Mouse (Mus musculus) testis, adult 2 months (tissue): Measurements from ENCODE around the gene Ttc39b. TPM values are rescaled to one million over a fixed set of nuclear protein-coding genes. Genes with fewer than 3 reads are reported as not detected.
A peak's percentile ranks its signal among the peaks of the same experiment; 100 is the strongest.

ENCODE experiments used
- H3K27ac ChIP-seq: fragments of 200-500 bp; 2 replicates; pipeline ENCODE4 v1.5.1; 2012; ENCODE audit warnings: low read depth, low read length; ENCODE audit not compliant: control insufficient read depth, insufficient read depth
- H3K27me3 ChIP-seq: fragments of 200-500 bp; 2 replicates; pipeline ENCODE4 v1.6.1; 2012; ENCODE audit warnings: mild to moderate bottlenecking, low read length, moderate library complexity; ENCODE audit not compliant: control insufficient read depth, insufficient read depth
- H3K36me3 ChIP-seq: fragments of 200-500 bp; 2 replicates; pipeline ENCODE4 v1.6.1; 2012; ENCODE audit warnings: mild to moderate bottlenecking, low read length; ENCODE audit not compliant: control insufficient read depth, insufficient read depth
- H3K4me1 ChIP-seq: fragments of 200-500 bp; 2 replicates; pipeline ENCODE4 v1.6.1; 2012; ENCODE audit warnings: low read length; ENCODE audit not compliant: control insufficient read depth, insufficient read depth
- H3K4me3 ChIP-seq: fragments of 200-500 bp; 2 replicates; pipeline ENCODE4 v1.5.1; 2012; ENCODE audit warnings: low read depth, mild to moderate bottlenecking, low read length, moderate library complexity, mixed read lengths; ENCODE audit not compliant: control insufficient read depth
- CTCF ChIP-seq: fragments of 200-500 bp; IDR thresholded peaks from 2 replicates; pipeline ENCODE4 v1.5.1; 2012; ENCODE audit warnings: low read depth, mild to moderate bottlenecking, inconsistent platforms, low read length, moderate library complexity; ENCODE audit not compliant: control insufficient read depth, insufficient read depth, insufficient replicate concordance
- POLR2A ChIP-seq: fragments of 200-500 bp; IDR thresholded peaks from 2 replicates; pipeline ENCODE4 v1.6.1; 2012; ENCODE audit warnings: low read depth, mild to moderate bottlenecking, inconsistent platforms, low read length, moderate library complexity; ENCODE audit not compliant: control insufficient read depth
- polyA plus RNA-seq: library from polyadenylated mRNA; depleted of rRNA; stranded (reverse); fragments of >200 nt; gene quantifications from 2 replicates; pipeline ENCODE4 v1.2.3, GENCODE M21; 2012

The Ttc39b gene
- polyA plus RNA-seq, 1 experiment: 6.6 TPM

DNA sequence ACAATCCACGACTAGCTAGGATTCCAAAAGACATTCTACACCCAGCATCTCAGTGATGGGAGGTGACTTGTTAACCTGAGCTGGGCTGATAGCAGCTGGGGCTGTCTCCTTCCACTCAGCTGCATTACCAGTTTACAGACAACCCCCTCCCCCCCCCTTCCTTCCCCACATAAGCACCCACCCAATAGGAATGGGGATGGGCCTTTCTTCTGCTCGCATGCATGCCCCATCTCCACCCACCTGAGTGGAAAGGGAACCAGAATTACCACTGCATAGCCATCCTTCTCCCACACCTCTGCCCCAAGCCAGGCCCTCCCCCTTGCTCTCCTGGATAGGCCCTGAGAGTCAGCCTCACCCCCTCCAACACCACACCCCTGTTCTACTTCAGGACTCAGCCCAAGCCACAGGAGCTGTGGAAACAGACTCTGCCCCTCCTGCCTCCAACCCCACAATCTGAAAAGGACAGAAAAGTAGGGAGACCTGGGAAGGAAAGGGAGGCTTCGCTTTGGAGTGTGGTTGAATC lies 6.2 kb downstream of the Ttc39b start:
- H3K27ac ChIP-seq: no peak overlapping the region

DNA sequence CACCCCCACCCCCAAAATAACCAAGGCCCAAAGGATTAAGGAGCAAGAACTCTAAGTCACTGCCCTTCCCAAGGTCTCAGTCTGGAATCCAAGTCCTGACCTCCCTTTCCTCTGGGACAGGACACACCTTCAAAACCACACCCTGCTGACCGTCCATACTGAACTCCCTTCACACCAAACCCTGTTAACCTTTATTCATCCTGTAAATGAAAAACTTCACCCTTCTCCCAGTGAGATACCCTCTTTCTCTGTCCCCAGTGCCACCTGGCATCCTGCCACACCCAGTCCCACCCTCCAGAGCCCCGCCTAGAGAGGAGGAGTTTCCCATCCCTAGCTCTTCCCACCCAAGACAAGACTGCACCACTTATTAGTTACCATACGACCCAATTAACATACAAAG lies 7.3 kb downstream of the Ttc39b start:
- Histone ChIP-seq H3K4me1 (peaks cover 5% of the 10 kb centered on the region), H3K27me3 (no peaks in the 10 kb centered on the region), H3K36me3 (no peaks in the 10 kb centered on the region), H3K27ac (no peak overlapping the region), H3K4me3 (no peak overlapping the region)
- TF ChIP-seq POLR2A: no peak
- no peak for TF ChIP-seq CTCF

More for the DNA sequence above, 6.2 kb downstream of the Ttc39b start:
- peaks cover 5% of the 10 kb centered on the region for H3K4me1 ChIP-seq
- no peaks in the 10 kb centered on the region for H3K36me3 ChIP-seq
- H3K4me3 ChIP-seq: no peak overlapping the region
- H3K27me3 ChIP-seq: no peaks in the 10 kb centered on the region
- TF ChIP-seq POLR2A (no peak), CTCF (no peak)

DNA sequence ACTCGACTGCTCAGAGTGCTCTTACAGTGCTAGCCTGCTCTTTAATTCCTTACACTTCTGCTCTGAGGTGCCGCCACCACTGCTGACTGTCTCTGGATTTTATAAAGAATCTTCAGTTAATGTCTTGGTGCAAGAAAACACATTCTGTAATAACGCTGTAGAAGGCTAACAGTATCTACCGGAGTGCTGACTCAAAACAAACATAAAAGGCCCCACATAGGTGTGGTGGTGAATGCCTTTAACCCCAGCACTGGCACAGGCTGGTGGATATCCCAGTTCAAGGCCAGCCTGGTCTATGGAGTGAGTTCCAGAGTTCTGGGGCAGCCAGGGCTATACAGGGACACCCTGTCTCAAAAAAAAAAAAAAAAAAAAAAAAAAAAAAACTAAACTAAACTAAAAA lies 8.1 kb downstream of the Ttc39b start:
- Histone ChIP-seq H3K36me3 (no peaks in the 10 kb centered on the region), H3K27ac (no peak overlapping the region), H3K4me3 (no peak overlapping the region), H3K27me3 (no peaks in the 10 kb centered on the region), H3K4me1 (peaks cover 5% of the 10 kb centered on the region)
- TF ChIP-seq POLR2A (no peak), CTCF (no peak)

DNA sequence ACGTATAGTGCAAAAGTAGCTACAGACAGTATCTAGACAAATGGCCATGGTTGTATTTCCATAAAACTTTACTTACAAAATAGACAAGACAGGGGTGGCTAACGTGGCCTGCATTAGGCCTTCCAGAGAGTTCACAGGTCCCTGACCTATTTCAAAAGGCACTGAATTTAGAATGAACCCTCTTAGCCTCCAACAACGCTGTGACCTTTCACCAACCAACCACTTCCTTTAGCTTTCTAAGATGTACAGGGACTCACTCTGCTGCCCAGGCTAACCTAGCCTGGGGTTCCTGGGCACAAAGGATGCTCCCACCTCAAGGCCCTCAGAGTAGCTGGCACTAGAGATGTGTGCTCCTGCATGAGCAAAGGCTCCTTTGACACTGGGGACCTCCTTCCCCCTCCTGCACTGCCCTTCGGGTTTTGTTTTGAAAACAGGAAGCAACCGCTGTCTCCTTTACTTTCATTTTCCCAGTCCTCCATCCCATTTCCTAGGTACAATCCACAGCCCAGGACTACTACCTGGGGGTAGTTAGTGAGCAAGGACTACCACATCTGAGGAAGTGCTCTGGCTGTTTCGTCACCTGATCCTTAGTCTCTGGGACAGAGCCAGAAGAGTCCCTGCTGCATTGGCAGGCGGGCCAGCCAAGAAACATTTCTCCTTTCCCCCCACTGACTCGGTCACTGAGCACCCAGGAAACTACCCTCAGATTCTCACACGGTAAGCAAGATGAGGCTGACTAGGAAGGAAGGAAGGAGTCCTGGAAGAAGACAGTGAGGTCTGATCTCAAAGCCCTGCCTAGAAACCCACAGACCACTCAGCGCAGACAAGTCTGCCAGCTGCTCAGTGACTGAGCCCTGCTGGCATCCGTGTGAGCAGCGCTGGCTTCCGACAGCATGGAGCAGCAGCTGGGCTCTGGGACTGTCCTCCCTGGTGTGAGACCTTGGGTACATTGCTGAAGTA lies 8.9 kb downstream of the Ttc39b start:
- H3K36me3 ChIP-seq: no peaks in the 10 kb centered on the region
- TF ChIP-seq POLR2A (no peak), CTCF (no peak)
- peaks cover 5% of the 10 kb centered on the region for H3K4me1 ChIP-seq
- H3K27ac ChIP-seq: peak overlapping the region; percentile 50
- no peak overlapping the region for H3K4me3 ChIP-seq
- no peaks in the 10 kb centered on the region for H3K27me3 ChIP-seq

DNA sequence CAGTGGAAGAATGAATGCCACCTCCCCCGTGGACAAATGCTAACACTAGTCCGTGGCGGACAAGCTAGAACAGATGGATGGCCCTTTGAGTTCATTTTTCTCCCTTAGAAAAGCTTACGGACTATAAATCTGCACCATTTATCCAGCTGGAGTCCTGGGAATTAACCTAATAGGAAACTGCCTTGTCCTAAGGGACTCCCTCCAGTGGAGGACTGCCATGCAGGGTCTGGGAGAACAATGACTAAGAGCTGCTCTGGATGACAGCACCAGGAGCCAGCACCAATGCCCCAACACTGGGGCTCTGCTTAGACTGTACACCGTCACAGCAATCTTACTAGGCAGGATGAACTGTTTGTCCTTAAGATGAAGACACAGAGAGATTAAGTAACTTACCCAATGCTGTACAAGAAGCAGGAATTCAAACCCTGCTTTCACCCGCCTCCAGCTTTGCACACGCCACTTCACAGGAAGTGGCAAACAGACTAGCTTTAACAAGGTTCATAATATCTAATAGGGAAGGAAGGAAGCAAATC lies 9.7 kb downstream of the Ttc39b start:
- Histone ChIP-seq H3K27me3 (no peaks in the 10 kb centered on the region), H3K4me3 (peak overlapping the region; percentile 74), H3K27ac (no peak overlapping the region), H3K4me1 (peaks cover 5% of the 10 kb centered on the region), H3K36me3 (no peaks in the 10 kb centered on the region)
- TF ChIP-seq POLR2A (no peak), CTCF (no peak)

DNA sequence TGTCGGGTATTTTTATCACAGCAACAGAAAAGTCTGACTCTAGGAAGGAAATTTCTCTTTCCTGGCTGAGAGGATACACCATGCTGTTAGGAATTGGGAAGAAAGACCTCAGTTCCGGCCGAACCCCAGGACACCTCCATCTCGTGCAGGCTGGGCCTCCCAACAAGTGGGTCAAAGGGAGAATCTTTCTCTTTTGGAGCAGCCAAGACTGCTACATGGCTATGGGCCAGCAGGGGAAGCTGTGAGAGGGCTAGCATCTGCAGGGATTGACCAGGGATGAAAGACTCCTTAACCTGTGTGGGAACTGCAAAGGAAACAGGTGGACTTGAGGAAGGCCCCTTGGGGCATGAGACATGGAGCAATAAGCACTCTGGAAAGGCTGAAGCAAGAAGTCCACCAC lies 11.7 kb downstream of the Ttc39b start:
- Histone ChIP-seq H3K4me3 (no peak overlapping the region), H3K4me1 (peaks cover 2% of the 10 kb centered on the region), H3K27me3 (no peaks in the 10 kb centered on the region), H3K27ac (no peak overlapping the region), H3K36me3 (no peaks in the 10 kb centered on the region)
- no peak for TF ChIP-seq CTCF
- TF ChIP-seq POLR2A: no peak

DNA sequence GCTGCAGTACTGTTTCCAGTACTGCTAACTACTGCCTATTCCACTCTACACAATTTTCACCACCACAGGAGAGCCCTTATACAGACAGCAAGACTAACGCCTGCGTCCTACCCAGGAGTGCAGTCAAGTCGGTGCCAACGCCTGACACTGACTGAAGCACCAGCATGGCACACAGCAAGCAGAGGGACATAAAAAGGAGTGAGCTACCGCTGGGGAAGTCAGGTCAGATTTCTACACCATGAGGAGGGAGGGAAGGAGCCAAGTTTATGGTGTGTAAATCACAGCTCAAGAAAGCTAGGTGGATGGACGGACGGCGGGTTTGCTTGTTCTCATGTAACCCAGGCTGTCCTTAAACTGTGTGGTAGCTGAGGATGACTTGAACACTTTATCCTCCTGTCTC lies 12.6 kb downstream of the Ttc39b start:
- Histone ChIP-seq H3K4me1 (no peaks in the 10 kb centered on the region; the same call in none of the 2 replicates), H3K4me3 (no peak overlapping the region), H3K36me3 (no peaks in the 10 kb centered on the region), H3K27ac (no peak overlapping the region), H3K27me3 (no peaks in the 10 kb centered on the region)
- no peak for TF ChIP-seq POLR2A
- no peak for TF ChIP-seq CTCF
